Mouse (Mus musculus) MEL (cell line): ENCODE measurements at regions not wholly inside any gene's neighbourhood (a gene's known extent, or its start where the extent isn't known, plus 50 kb on each side); places are given as distances from the start of the nearest gene placed in this dataset.

Source experiments
- DNase-seq: peaks from one replicate; pipeline ENCODE4 v3.0.0; 2011; ENCODE audit warnings: low read depth, low spot score
- H3K27ac ChIP-seq: 2 replicates; pipeline ENCODE4 v1.5.1; 2012; ENCODE audit warnings: low read depth, mild to moderate bottlenecking, control low read depth, low read length, moderate library complexity; ENCODE audit not compliant: control insufficient read depth
- H3K27me3 ChIP-seq, 2 experiments: fragments of 150-350 bp in 1 of 2; sonication (generic) in 1 of 2; 2 replicates each; pipeline ENCODE4 v1.6.1; 2012; ENCODE audit warnings: low read length in 2 of 2, mild to moderate bottlenecking in 2 of 2, improper control_type of control experiment in 1 of 2, moderate library complexity in 1 of 2; ENCODE audit not compliant: insufficient read depth in 2 of 2, control insufficient read depth in 1 of 2
- H3K36me3 ChIP-seq, 2 experiments: 2 replicates each; pipeline ENCODE4 v1.6.1; 2012 to 2014; ENCODE audit warnings: low read length in 2 of 2, improper control_type of control experiment in 1 of 2, inconsistent platforms in 1 of 2, mild to moderate bottlenecking in 1 of 2; ENCODE audit not compliant: insufficient read depth in 2 of 2, control insufficient read depth in 1 of 2
- H3K4me1 ChIP-seq, 2 experiments: fragments of 150-350 bp in 1 of 2; sonication (generic) in 1 of 2; 2 replicates each; pipeline ENCODE4 v1.6.1; 2012; ENCODE audit warnings: low read length in 2 of 2, improper control_type of control experiment in 1 of 2, mild to moderate bottlenecking in 1 of 2; ENCODE audit not compliant: insufficient read depth in 2 of 2, control insufficient read depth in 1 of 2
- H3K4me3 ChIP-seq, 2 experiments: fragments of 150-350 bp in 1 of 2; sonication (generic) in 1 of 2; 2 replicates each; pipeline ENCODE4 v1.5.1; 2012; ENCODE audit warnings: low read depth in 2 of 2, low read length in 2 of 2, mild to moderate bottlenecking in 2 of 2, moderate library complexity in 2 of 2, control low read depth in 1 of 2, improper control_type of control experiment in 1 of 2; ENCODE audit not compliant: control insufficient read depth in 1 of 2, insufficient read depth in 1 of 2
- H3K79me2 ChIP-seq: 2 replicates; pipeline ENCODE4 v1.6.1; 2012; ENCODE audit warnings: mild to moderate bottlenecking, low read length, moderate library complexity; ENCODE audit not compliant: control insufficient read depth, poor library complexity, insufficient read depth
- H3K9ac ChIP-seq: 2 replicates; pipeline ENCODE4 v1.6.1; 2012; ENCODE audit warnings: low read depth, mild to moderate bottlenecking, control low read depth, low read length, moderate library complexity; ENCODE audit not compliant: control insufficient read depth, poor library complexity, severe bottlenecking
- H3K9me3 ChIP-seq: fragments of 150-350 bp; sonication (generic); replicated peaks from 2 replicates; pipeline ENCODE4 v1.6.1; 2012; ENCODE audit warnings: mild to moderate bottlenecking, low read length, improper control_type of control experiment, moderate library complexity; ENCODE audit not compliant: insufficient read depth
- CTCF ChIP-seq, 3 experiments: IDR thresholded peaks in 2 of 3; conservative IDR thresholded peaks in 1 of 3; 2 replicates each; pipeline ENCODE4 v1.5.1; 2011 to 2012; ENCODE audit warnings: low read length in 3 of 3, low read depth in 2 of 3, mild to moderate bottlenecking in 2 of 3, improper control_type of control experiment in 1 of 3, inconsistent platforms in 1 of 3, mixed read lengths in 1 of 3, moderate library complexity in 1 of 3; ENCODE audit not compliant: control insufficient read depth in 1 of 3, insufficient read depth in 1 of 3, poor library complexity in 1 of 3, severe bottlenecking in 1 of 3
- EP300 ChIP-seq, 2 experiments: IDR thresholded peaks; 2 replicates each; pipeline ENCODE4 v1.6.1; 2011; ENCODE audit warnings: improper control_type of control experiment in 2 of 2, low read length in 2 of 2, low read depth in 1 of 2, mild to moderate bottlenecking in 1 of 2
- GABPA ChIP-seq: IDR thresholded peaks from 2 replicates; pipeline ENCODE4 v1.6.1; 2012; ENCODE audit warnings: low read depth, mild to moderate bottlenecking, inconsistent platforms, low read length, improper control_type of control experiment, moderate library complexity
- GATA1 ChIP-seq: IDR thresholded peaks from 2 replicates; pipeline ENCODE4 v1.6.1; 2011; ENCODE audit warnings: low read depth, low read length, improper control_type of control experiment
- KAT2A ChIP-seq: conservative IDR thresholded peaks from 2 replicates; pipeline ENCODE4 v1.6.1; 2012; ENCODE audit warnings: low read depth, low read length, improper control_type of control experiment, inconsistent platforms
- MAFK ChIP-seq: IDR thresholded peaks from 2 replicates; pipeline ENCODE4 v1.6.1; 2011; ENCODE audit warnings: low read depth, mild to moderate bottlenecking, low read length, improper control_type of control experiment, borderline replicate concordance
- MAX ChIP-seq: IDR thresholded peaks from 2 replicates; pipeline ENCODE4 v1.6.1; 2011; ENCODE audit warnings: low read length, improper control_type of control experiment
- MEF2A ChIP-seq: IDR thresholded peaks from 2 replicates; pipeline ENCODE4 v1.6.1; 2014; ENCODE audit warnings: low read depth, mild to moderate bottlenecking, inconsistent platforms, low read length, improper control_type of control experiment; ENCODE audit not compliant: poor library complexity, insufficient replicate concordance, severe bottlenecking; ENCODE audit errors: extremely low read depth
- MXI1 ChIP-seq: IDR thresholded peaks from 2 replicates; pipeline ENCODE4 v1.6.1; 2011; ENCODE audit warnings: mild to moderate bottlenecking, low read depth, low read length, improper control_type of control experiment
- MYB ChIP-seq: IDR thresholded peaks from 2 replicates; pipeline ENCODE4 v1.6.1; 2011; ENCODE audit warnings: mild to moderate bottlenecking, low read depth, low read length, improper control_type of control experiment
- MYC ChIP-seq: IDR thresholded peaks from 2 replicates; pipeline ENCODE4 v1.6.1; 2011; ENCODE audit warnings: low read depth, mild to moderate bottlenecking, low read length, improper control_type of control experiment, moderate library complexity
- NELFE ChIP-seq: IDR thresholded peaks from 2 replicates; pipeline ENCODE4 v1.6.1; 2011; ENCODE audit warnings: low read depth, low read length, improper control_type of control experiment
- POLR2A ChIP-seq, 2 experiments: IDR thresholded peaks; 2 replicates each; pipeline ENCODE4 v1.6.1; 2011 to 2012; ENCODE audit warnings: low read length in 2 of 2, mild to moderate bottlenecking in 2 of 2, control low read depth in 1 of 2, improper control_type of control experiment in 1 of 2, low read depth in 1 of 2, moderate library complexity in 1 of 2; ENCODE audit not compliant: control insufficient read depth in 1 of 2, insufficient read depth in 1 of 2, poor library complexity in 1 of 2
- POLR2AphosphoS2 ChIP-seq: IDR thresholded peaks from 2 replicates; pipeline ENCODE4 v1.6.1; 2011; ENCODE audit warnings: low read length, improper control_type of control experiment
- POLR2AphosphoS5 ChIP-seq: IDR thresholded peaks from 2 replicates; pipeline ENCODE4 v1.6.1; 2012; ENCODE audit warnings: low read depth, borderline replicate concordance, mild to moderate bottlenecking, inconsistent platforms, low read length, moderate library complexity, mixed read lengths
- RAD21 ChIP-seq: IDR thresholded peaks from 2 replicates; pipeline ENCODE4 v1.6.1; 2011; ENCODE audit warnings: mild to moderate bottlenecking, low read depth, low read length, improper control_type of control experiment
- RCOR1 ChIP-seq: IDR thresholded peaks from 2 replicates; pipeline ENCODE4 v1.6.1; 2012; ENCODE audit warnings: low read depth, mild to moderate bottlenecking, inconsistent platforms, low read length, improper control_type of control experiment
- SIN3A ChIP-seq: IDR thresholded peaks from 2 replicates; pipeline ENCODE4 v1.6.1; 2012; ENCODE audit warnings: low read length, improper control_type of control experiment, inconsistent platforms
- SMC3 ChIP-seq: IDR thresholded peaks from 2 replicates; pipeline ENCODE4 v1.6.1; 2011; ENCODE audit warnings: low read depth, low read length, improper control_type of control experiment
- TBP ChIP-seq: IDR thresholded peaks from 2 replicates; pipeline ENCODE4 v1.8.0; 2011; ENCODE audit warnings: low read depth, low read length, improper control_type of control experiment
- USF1 ChIP-seq: IDR thresholded peaks from 2 replicates; pipeline ENCODE4 v1.6.1; 2014; ENCODE audit warnings: low read depth, mild to moderate bottlenecking, inconsistent platforms, low read length, improper control_type of control experiment, moderate library complexity
- USF2 ChIP-seq, 2 experiments: IDR thresholded peaks; 2 replicates each; pipeline ENCODE4 v1.6.1; 2011 to 2012; ENCODE audit warnings: improper control_type of control experiment in 2 of 2, low read length in 2 of 2, borderline replicate concordance in 1 of 2, inconsistent platforms in 1 of 2, low read depth in 1 of 2, mild to moderate bottlenecking in 1 of 2; ENCODE audit not compliant: insufficient read depth in 1 of 2
- ZMIZ1 ChIP-seq: IDR thresholded peaks from 2 replicates; pipeline ENCODE4 v1.6.1; 2012; ENCODE audit warnings: low read depth, mild to moderate bottlenecking, inconsistent platforms, low read length, improper control_type of control experiment, moderate library complexity

DNA sequence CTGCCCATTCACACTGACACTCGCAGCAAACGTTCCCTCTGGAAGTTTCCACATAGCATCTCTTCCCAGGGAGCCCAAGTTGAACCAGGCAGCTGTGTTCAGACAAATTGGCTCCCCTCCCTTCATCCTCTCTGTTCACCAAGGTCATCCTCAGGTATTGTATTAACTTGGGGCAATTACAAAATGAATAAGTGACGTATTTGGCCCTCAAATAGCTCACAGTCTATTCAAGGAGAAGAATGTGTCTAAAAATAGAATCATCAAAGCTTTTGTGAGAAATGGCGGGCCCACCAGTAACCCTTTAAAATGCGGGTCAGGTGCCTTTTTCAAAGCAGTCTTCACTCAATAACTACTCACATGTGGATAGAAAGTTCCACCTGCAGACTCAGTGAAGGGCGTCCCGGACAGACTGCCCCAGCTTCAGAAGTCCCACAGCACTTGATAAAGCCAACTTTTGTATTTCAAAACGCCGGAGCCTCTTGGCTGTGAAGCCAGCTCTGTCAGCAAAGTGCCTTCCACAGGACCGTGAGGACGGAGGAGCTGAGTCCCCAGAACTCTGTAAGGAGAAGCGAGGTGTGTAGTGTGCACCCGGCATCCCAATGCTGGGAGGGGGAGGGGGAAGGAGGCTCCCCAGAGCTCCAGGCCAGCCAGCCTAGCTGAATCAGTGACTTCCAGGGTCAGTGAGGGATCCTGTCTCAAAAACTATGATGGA lies 241.9 kb downstream of the Sipa1l2 start:
- no peak for TF ChIP-seq MAX
- TF ChIP-seq GABPA: no peak
- TF ChIP-seq ZMIZ1: no peak
- no peak for TF ChIP-seq MXI1
- TF ChIP-seq POLR2A (IDR thresholded peaks at IDR 0.05; ENCODE audit: control insufficient read depth in 1 of 2, insufficient read depth in 1 of 2, low read depth in 1 of 2, low read length in 2 of 2, poor library complexity in 1 of 2): no peak
- no peak for TF ChIP-seq EP300 (IDR thresholded peaks at IDR 0.05; ENCODE audit: low read depth in 1 of 2, low read length in 2 of 2)
- TF ChIP-seq, all 39 proteins: peak for 0
- Histone ChIP-seq H3K27ac (no peak overlapping the region), H3K36me3 (no peaks in the 10 kb centered on the region), H3K4me1 (no peaks in the 10 kb centered on the region), H3K27me3 (no peaks in the 10 kb centered on the region), H3K9me3 (no peaks in the 10 kb centered on the region), H3K9ac (no peak overlapping the region), H3K4me3 (no peak overlapping the region), H3K79me2 (no peaks in the 10 kb centered on the region)
- DNase-seq: no peak

DNA sequence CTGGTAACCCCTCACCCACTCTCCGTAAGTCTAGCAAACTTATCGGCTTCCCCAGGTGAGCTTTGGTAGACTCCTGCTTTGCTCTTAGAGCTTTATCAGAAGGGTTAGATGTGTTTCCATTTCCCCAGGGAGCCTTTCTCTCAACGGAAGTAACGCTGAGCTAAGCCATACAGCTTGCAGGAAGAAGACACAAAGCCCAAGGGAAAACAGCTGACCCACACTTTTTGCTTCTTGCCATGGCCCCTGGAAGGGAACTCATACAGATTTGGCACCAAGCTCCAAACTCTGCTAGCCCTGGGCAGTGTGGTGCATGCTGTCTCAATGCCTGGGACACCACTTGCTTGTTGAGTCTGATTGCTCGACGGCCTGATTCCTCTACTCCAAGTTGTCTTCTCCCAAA lies 242.6 kb downstream of the Sipa1l2 start:
- no peak overlapping the region for H3K27ac ChIP-seq

DNA sequence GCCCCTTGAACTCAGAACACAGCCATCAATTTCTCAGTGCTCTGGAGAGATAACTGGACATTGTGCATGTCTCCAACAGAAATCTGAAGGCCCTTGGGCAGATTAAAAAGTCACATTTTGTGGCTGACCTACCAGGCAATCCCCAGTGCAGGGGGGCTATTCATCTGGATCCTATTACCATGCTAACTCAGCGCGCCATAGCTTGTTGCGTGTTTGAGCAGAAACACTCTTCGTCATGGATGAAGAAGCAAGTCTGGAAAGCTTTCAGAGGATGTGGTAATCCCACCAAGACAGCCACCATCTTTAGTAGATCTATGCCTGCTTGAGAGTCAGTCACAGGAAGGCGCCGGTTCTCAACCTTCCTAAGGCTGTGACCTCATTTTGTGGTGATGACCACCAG lies 243.9 kb downstream of the Sipa1l2 start:
- no peaks in the 10 kb centered on the region for H3K36me3 ChIP-seq
- no peak overlapping the region for H3K27ac ChIP-seq
- H3K4me1 ChIP-seq: no peaks in the 10 kb centered on the region
- H3K9me3 ChIP-seq: no peaks in the 10 kb centered on the region
- H3K4me3 ChIP-seq: no peak overlapping the region
- H3K27me3 ChIP-seq: no peaks in the 10 kb centered on the region
- TF ChIP-seq KAT2A (no peak), USF2 (IDR thresholded peaks at IDR 0.05; ENCODE audit: borderline replicate concordance in 1 of 2, insufficient read depth in 1 of 2, low read depth in 1 of 2, low read length in 2 of 2) (no peak), NELFE (no peak), RCOR1 (no peak), MAX (no peak), USF1 (no peak), MYB (no peak)
- TF ChIP-seq, all 39 proteins: peak for 0
- DNase-seq: no peak
- no peaks in the 10 kb centered on the region for H3K79me2 ChIP-seq
- H3K9ac ChIP-seq: no peak overlapping the region

More for the DNA sequence above, 242.6 kb downstream of the Sipa1l2 start:
- Histone ChIP-seq H3K27me3 (no peaks in the 10 kb centered on the region), H3K9ac (no peak overlapping the region), H3K36me3 (no peaks in the 10 kb centered on the region), H3K79me2 (no peaks in the 10 kb centered on the region), H3K4me1 (no peaks in the 10 kb centered on the region), H3K9me3 (no peaks in the 10 kb centered on the region), H3K4me3 (no peak overlapping the region)
- DNase-seq: no peak
- TF ChIP-seq SMC3 (no peak), RAD21 (no peak), POLR2AphosphoS5 (no peak), MYB (no peak), MXI1 (no peak), MYC (no peak), GATA1 (no peak), MAFK (no peak), USF1 (no peak), MEF2A (no peak), POLR2AphosphoS2 (no peak), CTCF (IDR thresholded peaks at IDR 0.05 in 2 of 3, conservative IDR thresholded peaks at IDR 0.05 in 1 of 3; ENCODE audit: control insufficient read depth in 1 of 3, insufficient read depth in 1 of 3, low read depth in 2 of 3, low read length in 3 of 3, poor library complexity in 1 of 3, severe bottlenecking in 1 of 3) (no peak), TBP (no peak), SIN3A (no peak)
